Mouse (Mus musculus): ENCODE results near the gene Slc47a2. TPM values are rescaled to one million over a fixed set of nuclear protein-coding genes. Genes with fewer than 3 reads are reported as not detected.
A peak's percentile ranks its signal among the peaks of the same experiment; 100 is the strongest.

The Slc47a2 gene
- polyA plus RNA-seq (2014; fragmentation: Nextera tagmentation; extraction: Ambion mirVana), result not detected in 2 replicates

DNA sequence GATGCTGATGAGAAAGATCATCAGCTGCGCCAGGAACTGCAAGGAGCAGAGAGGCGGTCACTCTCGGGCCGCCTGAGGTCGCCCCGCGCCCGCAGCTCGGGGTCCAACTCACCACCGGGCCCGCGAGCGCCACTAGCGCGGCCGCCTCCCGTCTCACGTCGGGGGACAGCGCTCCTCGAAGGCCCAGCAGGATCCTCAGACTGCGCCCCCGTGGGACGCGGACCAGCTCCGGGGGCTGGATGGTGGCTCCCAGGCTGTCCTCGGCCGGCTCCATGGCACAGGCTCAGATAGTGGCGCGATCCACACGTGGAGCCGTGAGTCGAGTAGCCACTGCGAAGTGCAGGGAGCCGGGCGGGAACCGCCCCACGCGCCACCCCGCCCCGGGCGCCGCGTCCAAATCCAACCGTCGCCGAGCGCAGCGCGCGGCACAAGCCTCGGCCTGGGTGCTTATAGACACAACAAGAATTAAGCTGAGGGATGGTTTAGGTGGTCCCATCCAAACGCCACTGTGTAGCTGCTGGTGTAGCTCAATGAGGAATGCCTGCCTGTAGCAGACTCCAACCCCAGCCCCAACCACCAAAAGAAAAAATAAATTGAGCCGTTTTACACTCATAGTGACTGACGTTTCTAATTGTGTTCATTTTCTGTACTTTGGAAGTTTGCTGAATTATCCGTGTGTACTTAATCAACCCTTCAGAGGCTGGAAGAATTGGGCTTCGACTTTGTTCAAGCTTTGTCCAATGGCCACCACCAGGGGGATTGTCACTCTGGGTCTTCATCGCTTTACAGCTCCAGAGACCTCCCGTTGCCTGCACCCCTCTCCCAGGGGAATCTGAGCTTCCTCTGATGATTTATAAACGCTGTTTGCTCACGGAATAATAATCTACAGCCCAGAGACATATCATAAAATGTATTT lies at the start of gene Slc47a2:
Slc47a2 (minus strand) TSS at position 356 of the 916 bp plus-strand sequence.
- Histone ChIP-seq H3K27me3 (ENCODE audit: control insufficient read depth, insufficient read depth, low read length) (peaks cover 14% of the 10 kb centered on the region), H3K9me3 (ENCODE audit: control insufficient read depth, low read depth, low read length) (no peaks in the 10 kb centered on the region), H3K9ac (replicated peaks; ENCODE audit: low read depth, low read length) (no peak within 1 kb of the TSS), H3K36me3 (ENCODE audit: control insufficient read depth, insufficient read depth, low read length) (no peaks in the 10 kb centered on the region), H3K4me1 (ENCODE audit: control insufficient read depth, insufficient read depth, low read length) (0 out of 2 replicates have a peak, but pooled peaks cover 4% of the 10 kb centered on the region), H3K4me2 (replicated peaks; ENCODE audit: low read depth, low read length) (peak within 1 kb of the TSS; percentile 69), H3K4me3 (ENCODE audit: low read depth, low read length) (peak within 1 kb of the TSS; percentile 32), H3K27ac (ENCODE audit: low read length) (no peak within 1 kb of the TSS)
- no peak for ATAC-seq (ENCODE audit: insufficient number of reproducible peaks, insufficient read depth, low FRiP score, low read depth)
- WGBS, result 3% methylated on average over 61 of the region's 61 CpGs

DNA sequence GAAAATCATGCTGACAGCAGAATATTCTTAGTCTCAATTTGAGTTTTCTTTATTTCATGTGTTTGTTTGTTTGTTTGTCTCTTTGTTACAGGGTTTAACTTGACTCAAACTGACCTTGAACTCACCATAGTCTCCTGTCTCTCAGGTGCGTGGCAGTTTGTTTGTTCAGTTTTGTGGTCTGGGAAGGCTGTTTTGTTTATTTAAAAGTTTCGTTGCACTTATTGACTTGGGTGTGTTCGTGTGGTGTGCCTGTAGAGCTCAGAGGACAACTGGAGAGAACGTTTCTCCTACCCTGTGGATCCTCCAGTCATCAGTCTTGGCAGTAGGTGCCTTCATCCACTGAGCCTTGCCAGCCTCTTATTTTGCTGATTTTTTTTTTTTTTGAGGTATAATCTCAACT lies 46.3 kb upstream of the Slc47a2 start:
- ATAC-seq (ENCODE audit: insufficient number of reproducible peaks, insufficient read depth, low FRiP score, low read depth), result no peak
- no peak overlapping the region for H3K4me3 ChIP-seq (ENCODE audit: low read depth, low read length)
- WGBS, result 64% methylated on average over 4 of the region's 4 CpGs

DNA sequence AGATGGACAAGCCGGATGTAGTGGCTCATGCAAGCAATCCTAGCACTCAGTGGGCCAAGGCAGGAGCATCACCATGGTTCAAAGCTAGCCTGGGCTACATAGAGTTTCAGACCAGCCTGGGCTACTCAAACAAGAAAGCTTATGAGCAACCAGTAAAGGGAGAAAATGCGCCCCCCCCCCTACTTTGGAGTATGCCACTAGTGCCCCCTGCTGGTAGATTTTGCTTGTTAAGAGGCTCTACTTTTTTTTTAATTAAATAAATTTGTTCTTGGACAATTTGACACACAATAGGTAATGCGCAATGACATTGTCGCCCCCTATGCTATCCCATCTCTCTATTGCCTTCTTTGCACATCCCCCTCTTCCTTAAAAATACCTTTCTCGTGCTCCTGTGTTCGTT lies 45.4 kb upstream of the Slc47a2 start:
- Histone ChIP-seq H3K27me3 (ENCODE audit: control insufficient read depth, insufficient read depth, low read length) (no peaks in the 10 kb centered on the region), H3K36me3 (ENCODE audit: control insufficient read depth, insufficient read depth, low read length) (no peaks in the 10 kb centered on the region), H3K9ac (replicated peaks; ENCODE audit: low read depth, low read length) (no peak overlapping the region), H3K4me2 (replicated peaks; ENCODE audit: low read depth, low read length) (no peak overlapping the region), H3K4me3 (ENCODE audit: low read depth, low read length) (no peak overlapping the region), H3K4me1 (ENCODE audit: control insufficient read depth, insufficient read depth, low read length) (no peaks in the 10 kb centered on the region), H3K27ac (ENCODE audit: low read length) (no peak overlapping the region), H3K9me3 (ENCODE audit: control insufficient read depth, low read depth, low read length) (no peaks in the 10 kb centered on the region)
- WGBS, result 70% methylated on average over 6 of the region's 6 CpGs
- ATAC-seq (ENCODE audit: insufficient number of reproducible peaks, insufficient read depth, low FRiP score, low read depth), result no peak

More for the DNA sequence above, 46.3 kb upstream of the Slc47a2 start:
- H3K27ac ChIP-seq (ENCODE audit: low read length), result no peak overlapping the region
- H3K36me3 ChIP-seq (ENCODE audit: control insufficient read depth, insufficient read depth, low read length), result no peaks in the 10 kb centered on the region
- H3K4me2 ChIP-seq (replicated peaks; ENCODE audit: low read depth, low read length), result no peak overlapping the region
- H3K4me1 ChIP-seq (ENCODE audit: control insufficient read depth, insufficient read depth, low read length), result no peaks in the 10 kb centered on the region
- H3K9ac ChIP-seq (replicated peaks; ENCODE audit: low read depth, low read length), result no peak overlapping the region
- H3K27me3 ChIP-seq (ENCODE audit: control insufficient read depth, insufficient read depth, low read length), result no peaks in the 10 kb centered on the region
- H3K9me3 ChIP-seq (ENCODE audit: control insufficient read depth, low read depth, low read length), result no peaks in the 10 kb centered on the region

DNA sequence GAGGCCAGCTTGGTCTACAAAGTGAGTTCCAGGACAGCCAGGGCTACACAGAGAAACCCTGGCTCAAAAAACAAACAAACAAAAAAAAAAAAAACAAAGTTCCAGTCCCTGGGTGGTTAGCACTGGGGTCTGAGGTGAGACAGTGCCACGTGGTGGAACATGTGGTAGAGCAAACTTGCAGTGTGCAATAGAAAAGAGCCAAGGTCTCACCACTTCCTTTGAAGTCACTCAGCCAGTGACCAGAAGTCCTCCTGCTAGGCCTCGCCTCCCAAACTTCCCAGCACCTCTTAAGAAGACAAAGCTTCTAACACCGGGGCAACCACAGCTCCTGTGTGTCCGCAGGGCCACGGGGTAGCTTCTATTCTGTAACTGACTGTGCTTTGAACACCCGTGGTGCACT lies 44.6 kb upstream of the Slc47a2 start:
- Histone ChIP-seq H3K27me3 (ENCODE audit: control insufficient read depth, insufficient read depth, low read length) (no peaks in the 10 kb centered on the region), H3K9ac (replicated peaks; ENCODE audit: low read depth, low read length) (no peak overlapping the region), H3K9me3 (ENCODE audit: control insufficient read depth, low read depth, low read length) (no peaks in the 10 kb centered on the region), H3K4me3 (ENCODE audit: low read depth, low read length) (no peak overlapping the region), H3K4me2 (replicated peaks; ENCODE audit: low read depth, low read length) (no peak overlapping the region), H3K4me1 (ENCODE audit: control insufficient read depth, insufficient read depth, low read length) (no peaks in the 10 kb centered on the region), H3K27ac (ENCODE audit: low read length) (no peak overlapping the region), H3K36me3 (ENCODE audit: control insufficient read depth, insufficient read depth, low read length) (no peaks in the 10 kb centered on the region)
- no peak for ATAC-seq (ENCODE audit: insufficient number of reproducible peaks, insufficient read depth, low FRiP score, low read depth)
- 59% methylated on average over 6 of the region's 6 CpGs for WGBS

DNA sequence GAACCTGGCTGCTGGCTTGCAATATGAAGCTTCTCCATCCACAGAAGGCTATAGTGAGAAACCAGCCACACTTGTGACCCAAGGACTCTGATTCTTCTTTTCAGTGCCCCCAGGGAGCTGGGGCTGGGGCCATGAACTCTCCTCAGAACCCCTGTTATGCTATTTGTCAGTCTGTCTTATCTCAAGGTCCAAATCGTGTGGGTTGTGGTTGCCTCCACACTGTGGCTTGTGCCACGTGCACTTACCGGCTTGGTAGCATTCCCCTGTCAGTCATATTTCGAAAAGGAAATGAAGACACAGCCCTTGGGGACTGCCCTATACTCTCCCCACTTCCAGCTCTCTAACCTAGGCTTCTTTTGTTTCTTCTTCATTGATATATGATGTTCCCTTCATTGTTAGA lies 43.1 kb upstream of the Slc47a2 start:
- H3K4me1 ChIP-seq (ENCODE audit: control insufficient read depth, insufficient read depth, low read length), result no peaks in the 10 kb centered on the region
- H3K4me3 ChIP-seq (ENCODE audit: low read depth, low read length), result no peak overlapping the region
- no peaks in the 10 kb centered on the region for H3K9me3 ChIP-seq (ENCODE audit: control insufficient read depth, low read depth, low read length)
- no peaks in the 10 kb centered on the region for H3K36me3 ChIP-seq (ENCODE audit: control insufficient read depth, insufficient read depth, low read length)
- no peak overlapping the region for H3K4me2 ChIP-seq (replicated peaks; ENCODE audit: low read depth, low read length)
- no peak for ATAC-seq (ENCODE audit: insufficient number of reproducible peaks, insufficient read depth, low FRiP score, low read depth)
- WGBS, result 65% methylated on average over 4 of the region's 4 CpGs
- H3K27ac ChIP-seq (ENCODE audit: low read length), result no peak overlapping the region
- no peak overlapping the region for H3K9ac ChIP-seq (replicated peaks; ENCODE audit: low read depth, low read length)
- H3K27me3 ChIP-seq (ENCODE audit: control insufficient read depth, insufficient read depth, low read length), result no peaks in the 10 kb centered on the region

DNA sequence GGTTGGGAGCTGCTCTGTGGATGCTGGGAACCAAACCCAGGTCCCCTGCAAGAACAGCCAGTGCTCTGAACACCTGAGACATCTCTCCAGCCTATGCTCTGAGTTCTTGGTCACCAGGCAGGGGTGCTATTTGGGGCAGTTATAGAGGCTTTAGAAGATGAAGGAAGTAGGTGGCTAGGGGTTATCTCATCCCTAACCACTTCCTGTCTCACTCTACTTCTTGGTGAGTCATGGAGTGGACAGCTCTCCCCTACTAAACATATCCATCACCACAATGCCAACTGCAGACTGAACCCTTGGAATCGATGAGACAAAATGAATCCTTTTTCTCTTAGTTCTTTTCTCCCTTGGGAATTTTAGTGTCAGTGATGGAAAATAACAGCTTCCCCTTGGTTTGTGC lies 38.6 kb upstream of the Slc47a2 start:
- no peaks in the 10 kb centered on the region for H3K4me1 ChIP-seq (ENCODE audit: control insufficient read depth, insufficient read depth, low read length)
- no peak for ATAC-seq (ENCODE audit: insufficient number of reproducible peaks, insufficient read depth, low FRiP score, low read depth)
- no peak overlapping the region for H3K9ac ChIP-seq (replicated peaks; ENCODE audit: low read depth, low read length)
- peaks cover 7% of the 10 kb centered on the region; the same call in 1 of the 2 replicates for H3K27me3 ChIP-seq (ENCODE audit: control insufficient read depth, insufficient read depth, low read length)
- H3K9me3 ChIP-seq (ENCODE audit: control insufficient read depth, low read depth, low read length), result no peaks in the 10 kb centered on the region
- H3K27ac ChIP-seq (ENCODE audit: low read length), result no peak overlapping the region
- H3K4me3 ChIP-seq (ENCODE audit: low read depth, low read length), result no peak overlapping the region
- no peaks in the 10 kb centered on the region for H3K36me3 ChIP-seq (ENCODE audit: control insufficient read depth, insufficient read depth, low read length)
- H3K4me2 ChIP-seq (replicated peaks; ENCODE audit: low read depth, low read length), result no peak overlapping the region
- WGBS, result 86% methylated on average over 1 of the region's 1 CpGs

DNA sequence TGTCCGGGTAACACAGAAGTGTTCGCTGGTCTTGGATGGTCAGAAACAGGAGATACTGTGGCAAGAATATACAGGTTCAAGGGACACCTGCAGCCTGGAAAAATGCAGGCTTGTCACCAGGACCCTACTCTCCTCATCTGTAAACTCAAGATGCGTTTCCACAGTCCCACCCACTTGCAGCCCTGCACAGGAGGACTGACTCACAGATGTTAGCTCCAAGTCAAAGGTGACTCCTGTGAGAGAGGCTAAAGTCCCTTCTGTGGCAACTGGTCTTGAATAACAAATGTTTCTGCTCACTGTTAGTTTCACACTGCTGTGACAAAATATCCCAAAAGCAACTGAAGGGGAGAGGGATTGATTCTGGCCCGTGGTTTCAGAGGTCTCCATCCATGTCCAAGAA lies 36.0 kb upstream of the Slc47a2 start:
- ATAC-seq (ENCODE audit: insufficient number of reproducible peaks, insufficient read depth, low FRiP score, low read depth), result no peak
- 59% methylated on average over 4 of the region's 4 CpGs for WGBS
- Histone ChIP-seq H3K4me3 (ENCODE audit: low read depth, low read length) (no peak overlapping the region), H3K9ac (replicated peaks; ENCODE audit: low read depth, low read length) (no peak overlapping the region), H3K9me3 (ENCODE audit: control insufficient read depth, low read depth, low read length) (no peaks in the 10 kb centered on the region), H3K36me3 (ENCODE audit: control insufficient read depth, insufficient read depth, low read length) (no peaks in the 10 kb centered on the region), H3K4me1 (ENCODE audit: control insufficient read depth, insufficient read depth, low read length) (no peaks in the 10 kb centered on the region), H3K4me2 (replicated peaks; ENCODE audit: low read depth, low read length) (no peak overlapping the region), H3K27me3 (ENCODE audit: control insufficient read depth, insufficient read depth, low read length) (peaks cover 7% of the 10 kb centered on the region; the same call in 1 of the 2 replicates), H3K27ac (ENCODE audit: low read length) (no peak overlapping the region)

DNA sequence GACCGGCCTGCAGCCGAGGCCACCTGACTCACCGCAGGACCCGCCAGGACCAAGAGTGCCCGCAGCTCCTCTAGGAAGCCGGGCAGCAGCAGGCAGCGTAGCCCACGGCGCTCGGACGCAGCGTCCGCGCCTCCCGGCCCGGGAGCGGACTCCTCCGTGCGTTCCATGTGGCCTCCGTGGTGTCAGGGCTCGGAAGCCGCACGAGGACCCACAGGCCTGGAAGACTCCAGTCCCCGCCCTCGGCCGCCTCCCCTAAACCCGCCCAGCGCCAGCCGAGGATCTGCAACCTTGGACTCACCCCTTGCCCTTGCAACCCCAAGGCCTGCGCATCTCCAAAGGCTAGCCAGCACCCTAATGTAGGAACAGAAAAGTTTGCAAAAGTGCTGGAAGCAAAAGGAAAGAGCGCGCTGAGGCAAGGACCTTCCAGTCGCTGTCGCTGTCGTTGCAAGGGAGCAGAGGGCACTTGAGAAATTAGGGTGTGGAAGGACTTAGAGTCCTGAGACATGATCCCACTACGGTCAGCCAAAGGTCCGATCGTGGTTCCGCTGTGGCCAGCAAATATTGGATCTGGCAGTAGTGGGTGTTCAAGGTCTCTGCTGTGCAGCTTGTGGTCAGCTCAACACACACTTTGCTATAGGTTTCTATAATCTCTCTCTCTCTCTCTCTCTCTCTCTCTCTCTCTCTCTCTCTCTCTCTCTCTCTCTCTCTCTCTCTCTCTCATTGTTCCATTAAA lies 35.4 kb upstream of the Slc47a2 start, which contains the start of gene Slc47a1:
Slc47a1 (minus strand) TSS at position 465 of the 733 bp plus-strand sequence.
- peaks cover 7% of the 10 kb centered on the region; the same call in 1 of the 2 replicates for H3K27me3 ChIP-seq (ENCODE audit: control insufficient read depth, insufficient read depth, low read length)
- no peaks in the 10 kb centered on the region for H3K9me3 ChIP-seq (ENCODE audit: control insufficient read depth, low read depth, low read length)
- H3K27ac ChIP-seq (ENCODE audit: low read length), result no peak within 1 kb of the TSS
- peak within 1 kb of the TSS; percentile 11; the same call in 1 of the 2 replicates for H3K9ac ChIP-seq (replicated peaks; ENCODE audit: low read depth, low read length)
- no peaks in the 10 kb centered on the region for H3K4me1 ChIP-seq (ENCODE audit: control insufficient read depth, insufficient read depth, low read length)
- ATAC-seq (ENCODE audit: insufficient number of reproducible peaks, insufficient read depth, low FRiP score, low read depth), result no peak
- H3K4me2 ChIP-seq (replicated peaks; ENCODE audit: low read depth, low read length), result peak within 1 kb of the TSS; percentile 61
- peak within 1 kb of the TSS; percentile 22 for H3K4me3 ChIP-seq (ENCODE audit: low read depth, low read length)
- WGBS, result 16% methylated on average over 32 of the region's 39 CpGs
- no peaks in the 10 kb centered on the region for H3K36me3 ChIP-seq (ENCODE audit: control insufficient read depth, insufficient read depth, low read length)

Measured in stomach, embryonic 14.5 days (tissue).